Mouse (Mus musculus) forebrain, embryonic 12.5 days (tissue): ENCODE results near the gene Rin1. TPM values are rescaled to one million over a fixed set of nuclear protein-coding genes. Genes with fewer than 3 reads are reported as not detected.
"Not testable (repeated sequence)": the region's sequence is repeated elsewhere in the genome, so short reads cannot be mapped to it uniquely, and the experiment has no call there.

Experiments used
- ATAC-seq: fragments of 200-750 bp; cut with Nextera tagmentation; 2 replicates; pipeline ENCODE4 v1.8.0; 2017; ENCODE audit warnings: moderate TSS enrichment; ENCODE audit not compliant: low FRiP score
- H3K27ac ChIP-seq: fragments of 300-500 bp; sonication (generic); 2 replicates; pipeline ENCODE4 v1.5.1; 2016; ENCODE audit warnings: mild to moderate bottlenecking
- H3K27me3 ChIP-seq: fragments of 300-500 bp; sonication (generic); 2 replicates; pipeline ENCODE4 v1.6.1; 2016; ENCODE audit warnings: mild to moderate bottlenecking
- H3K36me3 ChIP-seq: fragments of 300-500 bp; sonication (generic); replicated peaks from 2 replicates; pipeline ENCODE4 v1.6.1; 2016; ENCODE audit warnings: mild to moderate bottlenecking
- H3K4me1 ChIP-seq: fragments of 300-500 bp; sonication (generic); 2 replicates; pipeline ENCODE4 v1.6.1; 2016
- H3K4me2 ChIP-seq: fragments of 300-500 bp; sonication (generic); 2 replicates; pipeline ENCODE4 v1.6.1; 2016; ENCODE audit warnings: mild to moderate bottlenecking, moderate library complexity
- H3K4me3 ChIP-seq: fragments of 300-500 bp; sonication (generic); replicated peaks from 2 replicates; pipeline ENCODE4 v1.5.1; 2016; ENCODE audit warnings: mild to moderate bottlenecking
- H3K9ac ChIP-seq: fragments of 300-500 bp; sonication (generic); 2 replicates; pipeline ENCODE4 v1.6.1; 2016; ENCODE audit warnings: mild to moderate bottlenecking
- H3K9me3 ChIP-seq: fragments of 300-500 bp; sonication (generic); 2 replicates; pipeline ENCODE4 v1.6.1; 2016
- WGBS: fragments of 180-500 bp; shearing (Covaris S2); methylation state at CpG from one replicate; pipeline ENCODE4 v1.1.7; 2016; 5-methylcytosine and 5-hydroxymethylcytosine counted together
- polyA plus RNA-seq: library from polyadenylated mRNA; unstranded; fragments of >200 nt; fragmentation: Nextera tagmentation; extraction: Ambion mirVana; gene quantifications from 2 replicates; pipeline ENCODE4 v1.2.1, GENCODE M21; 2016

The Rin1 gene
- polyA plus RNA-seq = 0.87 and 1.6 TPM in 2 replicates

- peak within 1 kb of the TSS; percentile 15; the same call in 1 of the 2 replicates for H3K4me3 ChIP-seq
- H3K9me3 ChIP-seq = no peaks in the 10 kb centered on the region
- H3K4me2 ChIP-seq = peak within 1 kb of the TSS; percentile 8; the same call in 1 of the 2 replicates
- H3K27me3 ChIP-seq = peaks cover 48% of the 10 kb centered on the region
- peak; percentile 50; the same call in 1 of the 2 replicates for ATAC-seq
- 19% methylated on average over 14 of the region's 14 CpGs for WGBS
- peak within 1 kb of the TSS; percentile 21; the same call in 1 of the 2 replicates for H3K27ac ChIP-seq
- H3K4me1 ChIP-seq = peaks cover 22% of the 10 kb centered on the region
- H3K36me3 ChIP-seq = peaks cover 43% of the 10 kb centered on the region
- H3K9ac ChIP-seq = 0 out of 2 replicates have a peak within 1 kb of the TSS, but pooled peaks have one; percentile 22
Observed at GRCm38 (mm10) chr19:5050047-5050905, at the start of gene Rin1. TSS of gene Rin1 (plus strand) at chr19:5050481.

- Histone ChIP-seq H3K27ac (peak overlapping the region; percentile 92), H3K4me1 (peaks cover 15% of the 10 kb centered on the region), H3K36me3 (no peaks in the 10 kb centered on the region), H3K4me2 (peak overlapping the region; percentile 70), H3K9ac (peak overlapping the region; percentile 57), H3K4me3 (peak overlapping the region; percentile 39), H3K9me3 (no peaks in the 10 kb centered on the region), H3K27me3 (peaks cover 24% of the 10 kb centered on the region)
- peak; percentile 98 for ATAC-seq
- under 1% methylated on average over 39 of the region's 39 CpGs for WGBS
Observed at GRCm38 (mm10) chr19:5001666-5002406, 48.4 kb upstream of the Rin1 start.

- H3K27ac ChIP-seq = not testable (repeated sequence)
- WGBS = 50% methylated on average over 2 of the region's 2 CpGs
Observed at GRCm38 (mm10) chr19:5003644-5004043, 46.6 kb upstream of the Rin1 start.

DNA sequence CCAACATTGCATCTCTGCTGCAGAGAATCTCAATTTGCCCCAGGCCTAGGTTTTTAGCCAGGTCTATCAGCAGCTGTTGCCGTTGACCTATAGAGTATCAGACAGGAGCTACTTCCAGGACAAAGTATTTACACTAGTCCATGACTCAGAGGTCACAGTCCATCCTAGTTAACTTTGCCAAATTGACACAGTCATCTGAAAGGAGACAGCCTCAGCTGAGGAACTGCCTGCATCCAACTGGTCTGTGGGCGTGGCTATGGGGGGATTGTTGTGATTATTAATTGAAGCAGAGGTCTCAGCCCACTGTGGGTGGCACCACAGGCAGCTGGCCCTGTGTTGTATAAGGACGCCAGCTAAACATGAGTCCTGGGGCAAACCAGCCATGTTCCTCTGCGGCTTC, 45.4 kb upstream of the Rin1 start:
- no peak for ATAC-seq
- H3K4me3 ChIP-seq = no peak overlapping the region
- WGBS = 71% methylated on average over 4 of the region's 4 CpGs

More at GRCm38 (mm10) chr19:5003644-5004043, 46.6 kb upstream of the Rin1 start:
- H3K4me2 ChIP-seq, H3K36me3 ChIP-seq, H3K9ac ChIP-seq, ATAC-seq, H3K9me3 ChIP-seq, H3K4me3 ChIP-seq: not testable (repeated sequence)
- Histone ChIP-seq H3K27me3 (peaks cover 18% of the 10 kb centered on the region), H3K4me1 (peaks cover 15% of the 10 kb centered on the region)

GRCm38 (mm10) chr19:5013138-5013537, 37.1 kb upstream of the Rin1 start:
- Histone ChIP-seq H3K4me2 (no peak overlapping the region), H3K9ac (no peak overlapping the region), H3K27me3 (no peaks in the 10 kb centered on the region; the same call in 1 of the 2 replicates), H3K36me3 (no peaks in the 10 kb centered on the region), H3K4me3 (no peak overlapping the region), H3K4me1 (peaks cover 5% of the 10 kb centered on the region; the same call in 1 of the 2 replicates), H3K9me3 (no peaks in the 10 kb centered on the region), H3K27ac (no peak overlapping the region)
- 80% methylated on average over 8 of the region's 8 CpGs for WGBS
- no peak for ATAC-seq

More for the DNA sequence above, 45.4 kb upstream of the Rin1 start:
- H3K36me3 ChIP-seq = no peaks in the 10 kb centered on the region
- no peak overlapping the region for H3K4me2 ChIP-seq
- no peaks in the 10 kb centered on the region for H3K9me3 ChIP-seq
- H3K9ac ChIP-seq = no peak overlapping the region
- peaks cover 6% of the 10 kb centered on the region for H3K27me3 ChIP-seq
- H3K4me1 ChIP-seq = peaks cover 15% of the 10 kb centered on the region
- no peak overlapping the region for H3K27ac ChIP-seq

- no peak overlapping the region for H3K27ac ChIP-seq
- ATAC-seq = no peak
- no peaks in the 10 kb centered on the region for H3K36me3 ChIP-seq
- H3K9ac ChIP-seq = no peak overlapping the region
- no peaks in the 10 kb centered on the region; the same call in 1 of the 2 replicates for H3K27me3 ChIP-seq
- 16% methylated on average over 8 of the region's 8 CpGs for WGBS
- H3K4me3 ChIP-seq = no peak overlapping the region
- H3K4me2 ChIP-seq = no peak overlapping the region
- peaks cover 5% of the 10 kb centered on the region; the same call in 1 of the 2 replicates for H3K4me1 ChIP-seq
- no peaks in the 10 kb centered on the region for H3K9me3 ChIP-seq
Observed at GRCm38 (mm10) chr19:5014961-5015398, 35.3 kb upstream of the Rin1 start.

- Histone ChIP-seq H3K36me3 (no peaks in the 10 kb centered on the region), H3K4me1 (peaks cover 5% of the 10 kb centered on the region; the same call in 1 of the 2 replicates), H3K4me3 (no peak overlapping the region), H3K4me2 (no peak overlapping the region), H3K9ac (no peak overlapping the region; the same call in 1 of the 2 replicates), H3K27me3 (no peaks in the 10 kb centered on the region), H3K9me3 (no peaks in the 10 kb centered on the region), H3K27ac (0 out of 2 replicates have a peak overlapping the region, but pooled peaks have one; percentile 36)
- WGBS = 50% methylated on average over 10 of the region's 10 CpGs
- no peak for ATAC-seq
Observed at GRCm38 (mm10) chr19:5016221-5016742, 34.0 kb upstream of the Rin1 start.

DNA sequence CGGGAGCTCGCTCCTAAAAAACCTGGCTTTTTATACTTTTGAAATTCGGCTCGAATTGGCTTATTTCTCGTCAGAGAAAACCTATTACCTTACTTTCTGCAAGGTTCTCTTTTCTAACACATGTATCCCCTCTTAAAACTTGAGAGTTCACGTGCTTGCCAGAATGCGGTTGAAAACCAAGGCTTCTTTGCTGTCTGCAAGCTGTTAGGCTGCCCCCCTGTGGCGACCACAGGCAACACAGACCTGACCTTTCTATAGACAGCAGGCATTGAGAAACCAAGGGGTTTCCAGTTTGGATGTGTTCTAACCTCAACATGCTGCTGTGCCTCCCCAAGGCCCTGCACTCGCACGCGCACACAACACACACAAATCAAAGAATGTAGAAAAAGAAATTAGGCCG, 33.5 kb upstream of the Rin1 start:
- no peak for ATAC-seq
- H3K9me3 ChIP-seq = no peaks in the 10 kb centered on the region
- H3K9ac ChIP-seq = no peak overlapping the region; the same call in 1 of the 2 replicates
- no peaks in the 10 kb centered on the region for H3K27me3 ChIP-seq
- H3K4me2 ChIP-seq = no peak overlapping the region
- H3K4me3 ChIP-seq = no peak overlapping the region
- no peaks in the 10 kb centered on the region for H3K36me3 ChIP-seq
- peaks cover 5% of the 10 kb centered on the region; the same call in 1 of the 2 replicates for H3K4me1 ChIP-seq
- no peak overlapping the region for H3K27ac ChIP-seq
- WGBS = 24% methylated on average over 12 of the region's 12 CpGs

DNA sequence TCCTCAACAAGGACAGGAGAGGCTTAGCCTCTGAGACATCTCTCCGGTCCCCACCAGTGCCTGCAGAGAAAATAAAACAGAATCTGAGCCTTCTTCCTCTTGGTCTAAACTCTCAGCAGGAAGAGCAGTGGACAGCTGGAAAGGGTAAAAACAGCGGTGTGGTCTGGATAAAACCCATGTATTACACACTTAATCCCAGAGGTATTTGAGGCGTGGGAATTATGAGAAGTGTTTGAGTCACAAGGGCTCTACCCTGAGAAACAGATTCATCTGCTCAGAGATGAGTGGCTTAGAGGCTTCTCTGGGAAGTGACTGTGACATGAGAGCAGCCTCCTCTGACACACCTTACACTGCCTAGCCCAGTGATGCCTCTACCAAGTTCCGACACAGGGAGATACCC, 32.7 kb upstream of the Rin1 start:
- H3K4me1 ChIP-seq = peaks cover 5% of the 10 kb centered on the region; the same call in 1 of the 2 replicates
- H3K4me3 ChIP-seq = no peak overlapping the region
- no peak overlapping the region for H3K27ac ChIP-seq
- H3K4me2 ChIP-seq = no peak overlapping the region
- no peaks in the 10 kb centered on the region for H3K27me3 ChIP-seq
- no peak for ATAC-seq
- 89% methylated on average over 4 of the region's 4 CpGs for WGBS
- no peak overlapping the region for H3K9ac ChIP-seq
- no peaks in the 10 kb centered on the region for H3K9me3 ChIP-seq
- no peaks in the 10 kb centered on the region for H3K36me3 ChIP-seq

- H3K9ac ChIP-seq = no peak overlapping the region
- no peaks in the 10 kb centered on the region for H3K9me3 ChIP-seq
- H3K4me3 ChIP-seq = no peak overlapping the region
- no peak overlapping the region for H3K27ac ChIP-seq
- no peak overlapping the region for H3K4me2 ChIP-seq
- H3K27me3 ChIP-seq = no peaks in the 10 kb centered on the region
- 76% methylated on average over 3 of the region's 3 CpGs for WGBS
- H3K36me3 ChIP-seq = no peaks in the 10 kb centered on the region
- no peak for ATAC-seq
- H3K4me1 ChIP-seq = peaks cover 5% of the 10 kb centered on the region; the same call in 1 of the 2 replicates
Observed at GRCm38 (mm10) chr19:5018191-5018590, 32.1 kb upstream of the Rin1 start.

DNA sequence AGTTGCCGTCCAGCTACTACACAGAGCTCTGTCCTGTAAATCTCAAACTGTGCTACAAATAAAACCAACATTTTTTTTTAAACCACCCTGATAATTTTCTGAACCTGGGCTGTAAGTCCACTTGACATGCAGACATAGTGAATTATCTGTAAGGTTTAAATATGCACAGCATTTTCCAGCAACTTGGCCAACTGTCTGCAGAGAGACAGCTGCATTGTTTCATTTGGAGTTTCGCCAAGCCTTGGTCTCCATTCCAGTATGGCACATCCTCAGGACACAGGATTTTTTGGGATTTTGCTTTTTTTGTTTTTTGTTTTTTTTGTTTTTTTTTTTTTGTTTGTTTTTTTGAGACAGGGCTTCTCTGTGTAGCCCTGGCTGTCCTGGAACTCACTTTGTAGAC, 28.9 kb upstream of the Rin1 start:
- Histone ChIP-seq H3K4me1 (peaks cover 12% of the 10 kb centered on the region), H3K9ac (no peak overlapping the region), H3K27me3 (no peaks in the 10 kb centered on the region), H3K4me3 (no peak overlapping the region), H3K4me2 (no peak overlapping the region), H3K36me3 (0 out of 2 replicates have a peak, but pooled peaks cover 3% of the 10 kb centered on the region), H3K27ac (no peak overlapping the region), H3K9me3 (no peaks in the 10 kb centered on the region)
- ATAC-seq = no peak
- WGBS = 86% methylated on average over 2 of the region's 2 CpGs
